Mouse (Mus musculus): ENCODE results near the gene Slc13a2. TPM values are rescaled to one million over a fixed set of nuclear protein-coding genes. Genes with fewer than 3 reads are reported as not detected.

Gene Slc13a2
- total and polyA plus RNA-seq, 2 experiments from 2014 or later: 0.10 TPM; not detected in 1

- Histone ChIP-seq H3K27ac (no peak overlapping the region), H3K9ac (replicated peaks; ENCODE audit: low read length) (no peak overlapping the region), H3K27me3 (ENCODE audit: insufficient read depth, low read length) (no peaks in the 10 kb centered on the region), H3K9me3 (ENCODE audit: low read length) (no peaks in the 10 kb centered on the region), H3K4me1 (ENCODE audit: insufficient read depth, low read length) (no peaks in the 10 kb centered on the region), H3K4me3 (ENCODE audit: low read length) (no peak overlapping the region), H3K4me2 (ENCODE audit: low read depth, low read length) (no peak overlapping the region), H3K36me3 (ENCODE audit: insufficient read depth, low read length) (no peaks in the 10 kb centered on the region)
- no peak for TF ChIP-seq CTCF (IDR thresholded peaks at IDR 0.05; ENCODE audit: low read depth)
- ATAC-seq: no peak; the same call in 1 of the 2 replicates
- WGBS: 54% methylated on average over 6 of the region's 6 CpGs
- DNase-seq (ENCODE audit: low spot score): peak; percentile 2
These were observed 23.8 kb downstream of the Slc13a2 start for GRCm38 (mm10) chr11:78398212-78398611.

- Histone ChIP-seq H3K27me3 (ENCODE audit: insufficient read depth, low read length) (no peaks in the 10 kb centered on the region), H3K4me1 (ENCODE audit: insufficient read depth, low read length) (no peaks in the 10 kb centered on the region), H3K36me3 (ENCODE audit: insufficient read depth, low read length) (no peaks in the 10 kb centered on the region), H3K4me3 (ENCODE audit: low read length) (no peak overlapping the region), H3K9me3 (ENCODE audit: low read length) (no peaks in the 10 kb centered on the region), H3K9ac (replicated peaks; ENCODE audit: low read length) (no peak overlapping the region; the same call in 1 of the 2 replicates), H3K4me2 (ENCODE audit: low read depth, low read length) (peak overlapping the region; percentile 33), H3K27ac (no peak overlapping the region)
- 14% methylated on average over 18 of the region's 18 CpGs for WGBS
- DNase-seq (ENCODE audit: low spot score) (peak; percentile 87), ATAC-seq (peak; percentile 60)
- TF ChIP-seq CTCF (IDR thresholded peaks at IDR 0.05; ENCODE audit: low read depth): peak; percentile 82
These were observed 24.6 kb downstream of the Slc13a2 start for GRCm38 (mm10) chr11:78397397-78397796.

- DNase-seq (ENCODE audit: low spot score) (no peak), ATAC-seq (no peak)
- H3K9me3 ChIP-seq (ENCODE audit: low read length): no peaks in the 10 kb centered on the region
- no peaks in the 10 kb centered on the region for H3K4me1 ChIP-seq (ENCODE audit: insufficient read depth, low read length)
- H3K27ac ChIP-seq: no peak overlapping the region
- no peak overlapping the region; the same call in 1 of the 2 replicates for H3K9ac ChIP-seq (replicated peaks; ENCODE audit: low read length)
- H3K4me3 ChIP-seq (ENCODE audit: low read length): no peak overlapping the region
- H3K36me3 ChIP-seq (ENCODE audit: insufficient read depth, low read length): no peaks in the 10 kb centered on the region
- WGBS: 40% methylated on average over 11 of the region's 11 CpGs
- peak overlapping the region; percentile 33 for H3K4me2 ChIP-seq (ENCODE audit: low read depth, low read length)
- no peak for TF ChIP-seq CTCF (IDR thresholded peaks at IDR 0.05; ENCODE audit: low read depth)
- no peaks in the 10 kb centered on the region for H3K27me3 ChIP-seq (ENCODE audit: insufficient read depth, low read length)
These were observed 25.1 kb downstream of the Slc13a2 start for GRCm38 (mm10) chr11:78396950-78397349.

GRCm38 (mm10) chr11:78392728-78393127, 29.3 kb downstream of the Slc13a2 start:
- H3K27me3 ChIP-seq (ENCODE audit: insufficient read depth, low read length): no peaks in the 10 kb centered on the region
- DNase-seq (ENCODE audit: low spot score) (no peak), ATAC-seq (no peak)
- H3K27ac ChIP-seq: no peak overlapping the region
- TF ChIP-seq CTCF (IDR thresholded peaks at IDR 0.05; ENCODE audit: low read depth): no peak
- no peak overlapping the region for H3K9ac ChIP-seq (replicated peaks; ENCODE audit: low read length)
- H3K4me2 ChIP-seq (ENCODE audit: low read depth, low read length): no peak overlapping the region
- H3K4me3 ChIP-seq (ENCODE audit: low read length): no peak overlapping the region
- H3K9me3 ChIP-seq (ENCODE audit: low read length): no peaks in the 10 kb centered on the region
- no peaks in the 10 kb centered on the region for H3K4me1 ChIP-seq (ENCODE audit: insufficient read depth, low read length)
- no peaks in the 10 kb centered on the region for H3K36me3 ChIP-seq (ENCODE audit: insufficient read depth, low read length)
- WGBS: 79% methylated on average over 3 of the region's 3 CpGs

- DNase-seq (ENCODE audit: low spot score) (no peak), ATAC-seq (no peak)
- no peaks in the 10 kb centered on the region for H3K9me3 ChIP-seq (ENCODE audit: low read length)
- no peaks in the 10 kb centered on the region for H3K27me3 ChIP-seq (ENCODE audit: insufficient read depth, low read length)
- TF ChIP-seq CTCF (IDR thresholded peaks at IDR 0.05; ENCODE audit: low read depth): no peak
- no peak within 1 kb of the TSS for H3K4me3 ChIP-seq (ENCODE audit: low read length)
- H3K4me1 ChIP-seq (ENCODE audit: insufficient read depth, low read length): no peaks in the 10 kb centered on the region
- no peak within 1 kb of the TSS for H3K4me2 ChIP-seq (ENCODE audit: low read depth, low read length)
- H3K36me3 ChIP-seq (ENCODE audit: insufficient read depth, low read length): no peaks in the 10 kb centered on the region
- WGBS: 76% methylated on average over 14 of the region's 14 CpGs
- no peak within 1 kb of the TSS for H3K27ac ChIP-seq
- H3K9ac ChIP-seq (replicated peaks; ENCODE audit: low read length): no peak within 1 kb of the TSS
These were observed 35.4 kb downstream of the Slc13a2 start, which contains the start of gene Foxn1 for GRCm38 (mm10) chr11:78386508-78387043. Foxn1 (minus strand) TSS chr11:78386558.

GRCm38 (mm10) chr11:78385776-78386175, 36.2 kb downstream of the Slc13a2 start:
- Histone ChIP-seq H3K9ac (replicated peaks; ENCODE audit: low read length) (no peak overlapping the region), H3K4me2 (ENCODE audit: low read depth, low read length) (no peak overlapping the region), H3K36me3 (ENCODE audit: insufficient read depth, low read length) (no peaks in the 10 kb centered on the region), H3K4me3 (ENCODE audit: low read length) (no peak overlapping the region), H3K9me3 (ENCODE audit: low read length) (no peaks in the 10 kb centered on the region), H3K4me1 (ENCODE audit: insufficient read depth, low read length) (no peaks in the 10 kb centered on the region), H3K27ac (no peak overlapping the region), H3K27me3 (ENCODE audit: insufficient read depth, low read length) (no peaks in the 10 kb centered on the region)
- DNase-seq (ENCODE audit: low spot score) (no peak), ATAC-seq (no peak)
- 88% methylated on average over 10 of the region's 10 CpGs for WGBS
- no peak for TF ChIP-seq CTCF (IDR thresholded peaks at IDR 0.05; ENCODE audit: low read depth)

- no peak overlapping the region for H3K4me3 ChIP-seq (ENCODE audit: low read length)
- H3K4me1 ChIP-seq (ENCODE audit: insufficient read depth, low read length): no peaks in the 10 kb centered on the region
- no peaks in the 10 kb centered on the region for H3K9me3 ChIP-seq (ENCODE audit: low read length)
- no peak for TF ChIP-seq CTCF (IDR thresholded peaks at IDR 0.05; ENCODE audit: low read depth)
- H3K9ac ChIP-seq (replicated peaks; ENCODE audit: low read length): no peak overlapping the region
- no peak overlapping the region for H3K27ac ChIP-seq
- 34% methylated on average over 5 of the region's 5 CpGs for WGBS
- peak; percentile 5 for DNase-seq (ENCODE audit: low spot score)
- no peaks in the 10 kb centered on the region for H3K27me3 ChIP-seq (ENCODE audit: insufficient read depth, low read length)
- no peaks in the 10 kb centered on the region for H3K36me3 ChIP-seq (ENCODE audit: insufficient read depth, low read length)
- H3K4me2 ChIP-seq (ENCODE audit: low read depth, low read length): no peak overlapping the region
- no peak for ATAC-seq
These were observed 39.3 kb downstream of the Slc13a2 start for GRCm38 (mm10) chr11:78382701-78383100.
